Mouse (Mus musculus): Measurements from ENCODE around the gene Taf3. TPM values are rescaled to one million over a fixed set of nuclear protein-coding genes. Genes with fewer than 3 reads are reported as not detected.

Taf3 gene
- polyA plus RNA-seq, 1 experiment from 2014 or later = 8.0 TPM

- H3K27ac ChIP-seq = no peak overlapping the region
- H3K4me2 ChIP-seq = no peak overlapping the region
- 73% methylated on average over 5 of the region's 5 CpGs for WGBS (ENCODE audit: insufficient replicate concordance)
- no peak overlapping the region for H3K9ac ChIP-seq
- H3K27me3 ChIP-seq = no peaks in the 10 kb centered on the region
- DNase-seq (no peak), ATAC-seq (ENCODE audit: low read depth) (no peak)
- no peaks in the 10 kb centered on the region for H3K4me1 ChIP-seq (replicated peaks)
- H3K9me3 ChIP-seq (replicated peaks) = no peaks in the 10 kb centered on the region
- no peak overlapping the region for H3K4me3 ChIP-seq (replicated peaks)
- H3K36me3 ChIP-seq = peaks cover 90% of the 10 kb centered on the region
Measured at GRCm38 (mm10) chr2:10058836-10059235, 10.4 kb upstream of the Taf3 start.

- no peaks in the 10 kb centered on the region for H3K27me3 ChIP-seq
- peaks cover 28% of the 10 kb centered on the region for H3K36me3 ChIP-seq
- H3K4me2 ChIP-seq = no peak overlapping the region
- peaks cover 17% of the 10 kb centered on the region for H3K4me1 ChIP-seq (replicated peaks)
- no peak overlapping the region for H3K9ac ChIP-seq
- 81% methylated on average over 1 of the region's 1 CpGs for WGBS (ENCODE audit: insufficient replicate concordance)
- no peak for ATAC-seq (ENCODE audit: low read depth)
- no peaks in the 10 kb centered on the region for H3K9me3 ChIP-seq (replicated peaks)
- no peak overlapping the region for H3K4me3 ChIP-seq (replicated peaks)
- no peak for DNase-seq
- no peak overlapping the region for H3K27ac ChIP-seq
Measured at GRCm38 (mm10) chr2:10051996-10052395, 3.6 kb upstream of the Taf3 start.

GRCm38 (mm10) chr2:10050878-10051277 is 2.5 kb upstream of the Taf3 start:
- ATAC-seq (ENCODE audit: low read depth) = no peak
- 77% methylated on average over 3 of the region's 3 CpGs for WGBS (ENCODE audit: insufficient replicate concordance)
- H3K27me3 ChIP-seq = no peaks in the 10 kb centered on the region
- peaks cover 20% of the 10 kb centered on the region for H3K4me1 ChIP-seq (replicated peaks)
- DNase-seq = no peak
- no peak overlapping the region for H3K9ac ChIP-seq
- no peak overlapping the region for H3K4me3 ChIP-seq (replicated peaks)
- H3K36me3 ChIP-seq = peaks cover 19% of the 10 kb centered on the region
- H3K27ac ChIP-seq = no peak overlapping the region
- no peaks in the 10 kb centered on the region for H3K9me3 ChIP-seq (replicated peaks)
- no peak overlapping the region for H3K4me2 ChIP-seq

DNA sequence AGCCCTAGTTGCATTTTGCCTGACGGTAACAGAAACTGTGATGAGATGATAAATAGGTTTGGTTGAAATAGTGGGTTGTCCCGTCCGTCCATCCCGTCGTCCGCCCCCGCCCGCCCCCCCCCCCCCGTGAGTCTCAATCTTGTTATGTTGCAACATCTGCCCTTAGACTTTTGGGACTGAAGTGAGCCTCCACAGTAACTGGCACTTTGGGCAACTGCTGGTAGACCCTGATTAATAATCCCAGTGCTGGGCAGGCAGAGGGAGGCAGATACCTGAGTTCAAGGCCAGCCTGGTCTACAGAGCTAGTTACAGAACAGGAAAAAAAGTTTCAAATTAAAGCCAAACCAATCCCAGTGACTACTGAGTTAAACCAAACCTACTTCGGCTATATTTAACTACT is 1.1 kb upstream of the Taf3 start:
- H3K4me1 ChIP-seq (replicated peaks) = peaks cover 20% of the 10 kb centered on the region
- WGBS (ENCODE audit: insufficient replicate concordance) = 11% methylated on average over 10 of the region's 10 CpGs
- H3K4me2 ChIP-seq = peak overlapping the region; percentile 84
- ATAC-seq (ENCODE audit: low read depth) (no peak), DNase-seq (no peak)
- H3K36me3 ChIP-seq = peaks cover 5% of the 10 kb centered on the region
- peak overlapping the region; percentile 72 for H3K9ac ChIP-seq
- H3K27me3 ChIP-seq = no peaks in the 10 kb centered on the region
- no peaks in the 10 kb centered on the region for H3K9me3 ChIP-seq (replicated peaks)
- H3K4me3 ChIP-seq (replicated peaks) = peak overlapping the region; percentile 99
- H3K27ac ChIP-seq = peak overlapping the region; percentile 29; the same call in 1 of the 2 replicates

GRCm38 (mm10) chr2:10047758-10048436 is 499 bp downstream of the Taf3 start:
- H3K27ac ChIP-seq = peak overlapping the region; percentile 50; the same call in 1 of the 2 replicates
- under 1% methylated on average over 47 of the region's 47 CpGs for WGBS (ENCODE audit: insufficient replicate concordance)
- DNase-seq (peak; percentile 17), ATAC-seq (ENCODE audit: low read depth) (peak; percentile 62)
- H3K27me3 ChIP-seq = no peaks in the 10 kb centered on the region
- H3K9ac ChIP-seq = peak overlapping the region; percentile 91
- H3K36me3 ChIP-seq = no peaks in the 10 kb centered on the region
- H3K4me3 ChIP-seq (replicated peaks) = peak overlapping the region; percentile 99
- H3K4me2 ChIP-seq = peak overlapping the region; percentile 86
- peaks cover 20% of the 10 kb centered on the region for H3K4me1 ChIP-seq (replicated peaks)
- H3K9me3 ChIP-seq (replicated peaks) = no peaks in the 10 kb centered on the region

GRCm38 (mm10) chr2:10034976-10035375 is 13.4 kb downstream of the Taf3 start:
- ATAC-seq (ENCODE audit: low read depth) (no peak), DNase-seq (no peak)
- Histone ChIP-seq H3K4me2 (no peak overlapping the region), H3K4me3 (replicated peaks) (no peak overlapping the region), H3K36me3 (peaks cover 10% of the 10 kb centered on the region), H3K27ac (no peak overlapping the region), H3K4me1 (replicated peaks) (peaks cover 32% of the 10 kb centered on the region), H3K9ac (no peak overlapping the region), H3K9me3 (replicated peaks) (no peaks in the 10 kb centered on the region), H3K27me3 (no peaks in the 10 kb centered on the region)
- WGBS (ENCODE audit: insufficient replicate concordance) = 77% methylated on average over 3 of the region's 3 CpGs

GRCm38 (mm10) chr2:10033684-10034083 is 14.7 kb downstream of the Taf3 start:
- Histone ChIP-seq H3K27me3 (no peaks in the 10 kb centered on the region), H3K9me3 (replicated peaks) (no peaks in the 10 kb centered on the region), H3K9ac (no peak overlapping the region), H3K4me2 (no peak overlapping the region), H3K4me3 (replicated peaks) (no peak overlapping the region), H3K4me1 (replicated peaks) (peaks cover 27% of the 10 kb centered on the region), H3K36me3 (no peaks in the 10 kb centered on the region), H3K27ac (no peak overlapping the region)
- ATAC-seq (ENCODE audit: low read depth) (no peak), DNase-seq (no peak)
- 52% methylated on average over 4 of the region's 4 CpGs for WGBS (ENCODE audit: insufficient replicate concordance)

DNA sequence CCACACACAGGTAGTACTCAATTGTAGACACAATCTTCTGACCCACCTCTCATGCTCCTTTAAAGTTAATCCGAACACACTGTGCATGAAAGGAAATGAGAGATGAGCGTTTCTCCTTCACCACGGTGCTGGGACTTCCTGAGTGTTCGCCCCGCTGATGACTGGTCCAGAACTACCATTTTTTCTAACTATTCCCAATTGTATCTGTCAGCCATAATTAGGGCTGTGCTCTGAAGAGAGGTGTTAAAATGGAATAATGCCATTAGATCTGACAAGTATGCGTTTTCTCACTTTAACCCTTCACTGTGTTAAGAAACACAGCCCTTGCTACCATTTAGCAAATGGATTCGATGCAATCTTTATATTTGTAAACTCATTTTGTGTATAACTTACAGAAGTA is 18.6 kb downstream of the Taf3 start:
- no peaks in the 10 kb centered on the region for H3K27me3 ChIP-seq
- WGBS (ENCODE audit: insufficient replicate concordance) = 80% methylated on average over 7 of the region's 7 CpGs
- DNase-seq = no peak
- no peak overlapping the region for H3K9ac ChIP-seq
- no peak overlapping the region for H3K4me2 ChIP-seq
- H3K27ac ChIP-seq = no peak overlapping the region
- no peak for ATAC-seq (ENCODE audit: low read depth)
- H3K36me3 ChIP-seq = no peaks in the 10 kb centered on the region
- H3K4me1 ChIP-seq (replicated peaks) = peaks cover 29% of the 10 kb centered on the region
- no peak overlapping the region for H3K4me3 ChIP-seq (replicated peaks)
- H3K9me3 ChIP-seq (replicated peaks) = no peaks in the 10 kb centered on the region

- Histone ChIP-seq H3K9me3 (replicated peaks) (no peaks in the 10 kb centered on the region), H3K27me3 (no peaks in the 10 kb centered on the region), H3K36me3 (no peaks in the 10 kb centered on the region), H3K4me2 (no peak overlapping the region), H3K27ac (no peak overlapping the region), H3K9ac (no peak overlapping the region), H3K4me3 (replicated peaks) (no peak overlapping the region), H3K4me1 (replicated peaks) (peaks cover 7% of the 10 kb centered on the region; the same call in 1 of the 2 replicates)
- ATAC-seq (ENCODE audit: low read depth) = no peak
- DNase-seq = no peak
- 51% methylated on average over 6 of the region's 6 CpGs for WGBS (ENCODE audit: insufficient replicate concordance)
Measured at GRCm38 (mm10) chr2:10024264-10024663, 24.1 kb downstream of the Taf3 start.

DNA sequence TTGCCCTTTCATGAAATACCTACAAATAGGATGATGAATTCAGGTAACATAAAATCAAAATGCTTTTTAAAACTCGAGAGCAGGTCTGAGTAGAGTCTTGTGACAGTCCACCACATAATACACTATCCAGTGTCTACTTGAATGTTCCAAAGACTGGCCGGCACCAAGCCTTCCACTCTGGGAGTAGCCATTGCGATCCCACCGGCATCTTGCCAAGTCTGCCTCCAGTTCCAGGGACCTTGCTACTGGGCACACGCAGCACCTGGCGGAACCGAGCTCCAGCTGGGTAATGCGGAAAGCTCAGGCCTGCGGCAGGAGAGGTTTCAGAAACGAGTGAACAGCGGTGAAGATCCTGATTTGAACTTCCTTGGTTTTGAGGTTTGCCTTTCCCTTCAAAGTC is 27.1 kb downstream of the Taf3 start:
- 82% methylated on average over 11 of the region's 11 CpGs for WGBS (ENCODE audit: insufficient replicate concordance)
- H3K9ac ChIP-seq = no peak overlapping the region
- H3K9me3 ChIP-seq (replicated peaks) = no peaks in the 10 kb centered on the region
- no peak for ATAC-seq (ENCODE audit: low read depth)
- no peak overlapping the region for H3K4me3 ChIP-seq (replicated peaks)
- H3K4me2 ChIP-seq = no peak overlapping the region
- DNase-seq = no peak
- no peaks in the 10 kb centered on the region; the same call in 1 of the 2 replicates for H3K4me1 ChIP-seq (replicated peaks)
- H3K36me3 ChIP-seq = no peaks in the 10 kb centered on the region
- no peak overlapping the region for H3K27ac ChIP-seq
- no peaks in the 10 kb centered on the region for H3K27me3 ChIP-seq

- Histone ChIP-seq H3K4me3 (replicated peaks) (no peak overlapping the region), H3K9me3 (replicated peaks) (no peaks in the 10 kb centered on the region), H3K36me3 (no peaks in the 10 kb centered on the region), H3K27ac (no peak overlapping the region), H3K4me1 (replicated peaks) (peaks cover 1% of the 10 kb centered on the region), H3K27me3 (no peaks in the 10 kb centered on the region), H3K9ac (no peak overlapping the region), H3K4me2 (no peak overlapping the region)
- 75% methylated on average over 10 of the region's 10 CpGs for WGBS (ENCODE audit: insufficient replicate concordance)
- no peak for ATAC-seq (ENCODE audit: low read depth)
- DNase-seq = no peak
Measured at GRCm38 (mm10) chr2:10014951-10015635, 33.3 kb downstream of the Taf3 start.
